Mouse (Mus musculus) cortical plate, adult 2 months (tissue): ENCODE data around the gene Gabarapl1.

Experiments used
- CTCF ChIP-seq: fragments of 200-500 bp; IDR thresholded peaks from 2 replicates; pipeline ENCODE4 v1.5.1; 2011; ENCODE audit warnings: mild to moderate bottlenecking, control low read depth, low read length; ENCODE audit not compliant: insufficient read depth; ENCODE audit errors: extremely low read depth
- POLR2A ChIP-seq: fragments of 200-500 bp; IDR thresholded peaks from 2 replicates; pipeline ENCODE4 v1.6.1; 2011; ENCODE audit warnings: mild to moderate bottlenecking, low read length, control low read depth; ENCODE audit not compliant: insufficient read depth; ENCODE audit errors: extremely low read depth

GRCm38 (mm10) chr6:129535723-129536122 is 2.8 kb downstream of the Gabarapl1 start:
- no peak for TF ChIP-seq CTCF
- TF ChIP-seq POLR2A: no peak
